Mouse (Mus musculus): ENCODE results near the gene Zfp385c. TPM values are rescaled to one million over a fixed set of nuclear protein-coding genes. Genes with fewer than 3 reads are reported as not detected.

Zfp385c gene
- polyA plus RNA-seq, 1 experiment = 0.55 TPM

GRCm38 (mm10) chr11:100626701-100627195 lies 65.5 kb downstream of the Zfp385c start:
- Histone ChIP-seq H3K36me3 (ENCODE audit: control insufficient read depth, insufficient read depth, low read length) (no peaks in the 10 kb centered on the region), H3K27me3 (ENCODE audit: control insufficient read depth, insufficient read depth, low read length) (no peaks in the 10 kb centered on the region), H3K4me1 (replicated peaks; ENCODE audit: control insufficient read depth, insufficient read depth, low read length) (peaks cover 16% of the 10 kb centered on the region), H3K4me3 (ENCODE audit: control insufficient read depth, insufficient read depth, low read length) (no peak overlapping the region), H3K27ac (ENCODE audit: control insufficient read depth, insufficient read depth, low read length) (no peak overlapping the region)
- peak; percentile 90 for TF ChIP-seq CTCF (IDR thresholded peaks at IDR 0.05; ENCODE audit: borderline replicate concordance, control insufficient read depth, extremely low read depth, insufficient read depth, low read length, poor library complexity)
- TF ChIP-seq POLR2A (IDR thresholded peaks at IDR 0.05; ENCODE audit: control insufficient read depth, extremely low read depth, insufficient read depth, low read length, poor library complexity) = no peak
- WGBS = 25% methylated on average over 9 of the region's 9 CpGs
- peak; percentile 78 for DNase-seq

DNA sequence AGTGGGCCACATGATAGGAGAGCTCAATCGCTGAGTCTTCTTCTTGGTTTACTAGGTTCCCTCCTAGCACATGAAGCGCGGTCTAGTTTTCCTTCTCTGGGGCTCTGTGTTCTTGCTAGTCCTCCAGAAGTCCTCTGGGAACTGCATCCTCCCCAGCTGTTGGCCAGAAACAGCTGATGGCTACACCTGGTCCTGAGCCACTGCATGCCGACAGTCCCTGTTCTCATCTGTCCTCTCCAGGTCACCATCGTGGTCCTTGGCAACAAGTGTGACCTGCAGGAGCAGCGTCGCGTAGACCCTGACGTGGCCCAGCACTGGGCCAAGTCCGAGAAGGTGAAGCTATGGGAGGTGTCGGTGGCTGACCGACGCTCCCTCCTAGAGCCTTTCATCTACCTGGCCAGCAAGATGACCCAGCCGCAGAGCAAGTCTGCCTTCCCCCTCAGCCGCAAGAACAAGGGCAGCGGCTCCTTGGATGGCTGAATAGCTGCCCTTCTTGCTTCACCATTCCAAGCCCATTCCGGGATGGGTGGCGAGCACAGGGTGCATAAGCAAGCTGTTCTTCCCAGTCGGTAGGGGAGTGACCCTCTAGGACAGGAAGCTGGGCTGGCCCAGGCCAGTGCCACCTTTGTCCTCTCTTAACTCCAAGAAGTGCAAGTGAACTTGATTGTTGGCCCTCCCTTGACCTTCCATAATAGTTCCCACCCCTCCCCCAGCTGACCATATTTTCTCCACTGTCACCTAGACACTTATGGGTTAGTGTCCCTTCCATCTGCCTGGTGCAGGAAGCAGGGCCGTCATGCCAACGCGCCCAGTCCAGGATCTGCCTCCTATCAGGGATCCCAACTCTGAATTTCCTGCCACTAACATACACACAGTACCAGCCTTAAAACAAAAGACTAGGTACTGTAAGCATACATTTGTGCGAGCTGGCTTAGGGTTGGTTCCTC lies 66.2 kb downstream of the Zfp385c start:
- H3K27me3 ChIP-seq (ENCODE audit: control insufficient read depth, insufficient read depth, low read length) = no peaks in the 10 kb centered on the region
- TF ChIP-seq POLR2A (IDR thresholded peaks at IDR 0.05; ENCODE audit: control insufficient read depth, extremely low read depth, insufficient read depth, low read length, poor library complexity) (no peak), CTCF (IDR thresholded peaks at IDR 0.05; ENCODE audit: borderline replicate concordance, control insufficient read depth, extremely low read depth, insufficient read depth, low read length, poor library complexity) (no peak)
- H3K36me3 ChIP-seq (ENCODE audit: control insufficient read depth, insufficient read depth, low read length) = no peaks in the 10 kb centered on the region
- no peak overlapping the region for H3K4me3 ChIP-seq (ENCODE audit: control insufficient read depth, insufficient read depth, low read length)
- no peak for DNase-seq
- WGBS = 97% methylated on average over 23 of the region's 23 CpGs
- no peak overlapping the region for H3K27ac ChIP-seq (ENCODE audit: control insufficient read depth, insufficient read depth, low read length)
- peaks cover 16% of the 10 kb centered on the region for H3K4me1 ChIP-seq (replicated peaks; ENCODE audit: control insufficient read depth, insufficient read depth, low read length)

DNA sequence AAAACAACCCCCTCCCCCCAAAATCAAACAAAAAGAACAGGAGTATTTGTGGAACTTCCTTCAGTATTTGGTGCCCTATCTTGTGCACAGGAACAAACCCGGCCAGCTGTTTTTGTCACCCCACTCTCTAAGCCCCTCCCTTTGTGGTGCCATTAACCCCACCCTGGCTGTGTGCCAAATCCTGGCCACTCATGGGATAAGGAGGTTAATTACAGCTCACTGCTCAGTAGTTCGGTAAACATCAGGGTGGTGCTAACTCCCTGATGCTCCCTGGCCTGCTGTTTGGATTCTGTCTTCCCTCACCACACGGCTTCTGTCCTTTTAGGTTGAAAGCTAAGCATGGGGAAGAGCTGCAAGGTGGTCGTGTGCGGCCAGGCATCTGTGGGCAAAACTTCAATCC lies 68.4 kb downstream of the Zfp385c start:
- no peak for TF ChIP-seq CTCF (IDR thresholded peaks at IDR 0.05; ENCODE audit: borderline replicate concordance, control insufficient read depth, extremely low read depth, insufficient read depth, low read length, poor library complexity)
- TF ChIP-seq POLR2A (IDR thresholded peaks at IDR 0.05; ENCODE audit: control insufficient read depth, extremely low read depth, insufficient read depth, low read length, poor library complexity) = no peak
- H3K36me3 ChIP-seq (ENCODE audit: control insufficient read depth, insufficient read depth, low read length) = no peaks in the 10 kb centered on the region
- H3K4me1 ChIP-seq (replicated peaks; ENCODE audit: control insufficient read depth, insufficient read depth, low read length) = peaks cover 21% of the 10 kb centered on the region
- no peak for DNase-seq
- 61% methylated on average over 5 of the region's 5 CpGs for WGBS
- no peak overlapping the region for H3K27ac ChIP-seq (ENCODE audit: control insufficient read depth, insufficient read depth, low read length)
- no peaks in the 10 kb centered on the region for H3K27me3 ChIP-seq (ENCODE audit: control insufficient read depth, insufficient read depth, low read length)
- H3K4me3 ChIP-seq (ENCODE audit: control insufficient read depth, insufficient read depth, low read length) = no peak overlapping the region

DNA sequence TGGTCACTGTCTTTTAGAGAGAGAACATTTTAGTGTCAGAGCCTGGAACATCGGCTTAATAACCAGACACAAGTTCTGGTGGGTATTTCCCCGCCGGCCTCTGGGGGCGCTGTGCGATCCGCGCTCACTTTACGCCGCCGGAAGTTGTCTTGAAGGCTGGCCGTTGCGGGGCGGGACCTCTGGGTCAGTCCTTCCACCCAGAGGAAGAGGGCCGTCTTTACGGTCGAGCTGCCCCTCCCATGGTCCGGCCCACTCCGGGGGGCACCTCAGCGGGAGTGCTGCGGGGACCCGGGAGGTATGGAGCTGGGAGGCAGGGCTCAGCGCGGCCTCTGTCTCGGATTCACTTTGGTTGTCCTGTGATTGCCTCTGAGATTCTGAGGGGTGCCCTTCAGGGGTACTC lies 69.5 kb downstream of the Zfp385c start:
- peaks cover 21% of the 10 kb centered on the region for H3K4me1 ChIP-seq (replicated peaks; ENCODE audit: control insufficient read depth, insufficient read depth, low read length)
- peak overlapping the region; percentile 70 for H3K27ac ChIP-seq (ENCODE audit: control insufficient read depth, insufficient read depth, low read length)
- under 1% methylated on average over 24 of the region's 24 CpGs for WGBS
- peak; percentile 94 for DNase-seq
- H3K27me3 ChIP-seq (ENCODE audit: control insufficient read depth, insufficient read depth, low read length) = no peaks in the 10 kb centered on the region
- peak overlapping the region; percentile 89 for H3K4me3 ChIP-seq (ENCODE audit: control insufficient read depth, insufficient read depth, low read length)
- H3K36me3 ChIP-seq (ENCODE audit: control insufficient read depth, insufficient read depth, low read length) = no peaks in the 10 kb centered on the region
- peak; percentile 65; the same call in 1 of the 2 replicates for TF ChIP-seq POLR2A (IDR thresholded peaks at IDR 0.05; ENCODE audit: control insufficient read depth, extremely low read depth, insufficient read depth, low read length, poor library complexity)
- TF ChIP-seq CTCF (IDR thresholded peaks at IDR 0.05; ENCODE audit: borderline replicate concordance, control insufficient read depth, extremely low read depth, insufficient read depth, low read length, poor library complexity) = peak; percentile 88

DNA sequence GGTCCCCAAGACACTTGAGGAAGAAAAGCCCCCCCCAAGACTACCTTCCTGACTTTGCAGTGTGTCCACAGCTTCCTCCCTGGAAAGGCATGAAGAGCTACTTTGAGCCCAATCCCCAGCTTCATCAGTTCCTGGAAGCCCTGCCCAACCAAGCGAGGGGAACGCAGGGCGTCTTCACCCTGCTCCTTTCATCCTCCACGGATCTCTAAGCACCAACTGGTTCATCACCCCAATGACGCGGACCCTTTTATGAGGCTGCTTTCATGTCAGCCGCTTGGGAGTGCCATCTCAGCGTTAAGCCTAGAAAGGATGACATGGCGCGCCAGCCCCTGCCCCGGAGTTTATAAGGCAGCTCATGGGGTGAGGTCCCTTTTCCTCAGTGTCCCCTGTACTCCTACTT lies 72.3 kb downstream of the Zfp385c start, which contains the start of gene Dnajc7:
Gene Dnajc7, minus strand, starts transcription at position 187 of the 400 bp plus-strand sequence.
- WGBS = 8% methylated on average over 11 of the region's 11 CpGs
- Histone ChIP-seq H3K27ac (ENCODE audit: control insufficient read depth, insufficient read depth, low read length) (peak within 1 kb of the TSS; percentile 66), H3K27me3 (ENCODE audit: control insufficient read depth, insufficient read depth, low read length) (no peaks in the 10 kb centered on the region), H3K36me3 (ENCODE audit: control insufficient read depth, insufficient read depth, low read length) (no peaks in the 10 kb centered on the region), H3K4me3 (ENCODE audit: control insufficient read depth, insufficient read depth, low read length) (peak within 1 kb of the TSS; percentile 62), H3K4me1 (replicated peaks; ENCODE audit: control insufficient read depth, insufficient read depth, low read length) (peaks cover 14% of the 10 kb centered on the region)
- no peak for TF ChIP-seq POLR2A (IDR thresholded peaks at IDR 0.05; ENCODE audit: control insufficient read depth, extremely low read depth, insufficient read depth, low read length, poor library complexity)
- no peak for TF ChIP-seq CTCF (IDR thresholded peaks at IDR 0.05; ENCODE audit: borderline replicate concordance, control insufficient read depth, extremely low read depth, insufficient read depth, low read length, poor library complexity)
- DNase-seq = no peak

DNA sequence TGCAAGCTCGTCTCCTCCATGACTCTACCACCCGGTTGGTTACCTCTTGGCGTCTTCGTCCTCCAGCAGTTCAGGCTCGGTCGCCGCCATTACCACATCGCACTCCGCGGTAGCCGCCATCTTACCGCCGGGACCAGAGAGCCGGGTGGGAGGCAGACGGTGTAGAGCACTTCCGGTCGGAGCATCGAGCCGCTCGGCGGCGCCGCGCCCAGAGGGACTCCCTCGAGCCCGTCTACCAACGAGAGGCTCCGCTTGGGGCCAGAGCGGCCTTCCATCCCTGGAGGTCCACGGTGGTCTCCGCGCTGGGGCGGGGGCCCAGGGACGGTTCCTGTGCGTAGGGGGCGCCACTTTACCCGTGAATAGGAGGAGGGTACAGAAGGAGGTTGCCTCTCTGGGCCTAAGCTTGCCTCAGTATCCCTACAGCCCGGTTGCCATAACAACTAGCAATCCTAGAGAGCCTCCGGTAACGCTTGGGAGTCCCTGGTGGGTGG lies 72.7 kb downstream of the Zfp385c start:
- Histone ChIP-seq H3K27me3 (ENCODE audit: control insufficient read depth, insufficient read depth, low read length) (no peaks in the 10 kb centered on the region), H3K4me1 (replicated peaks; ENCODE audit: control insufficient read depth, insufficient read depth, low read length) (peaks cover 14% of the 10 kb centered on the region), H3K27ac (ENCODE audit: control insufficient read depth, insufficient read depth, low read length) (peak overlapping the region; percentile 66), H3K36me3 (ENCODE audit: control insufficient read depth, insufficient read depth, low read length) (no peaks in the 10 kb centered on the region), H3K4me3 (ENCODE audit: control insufficient read depth, insufficient read depth, low read length) (peak overlapping the region; percentile 62)
- peak; percentile 60; the same call in 1 of the 2 replicates for TF ChIP-seq CTCF (IDR thresholded peaks at IDR 0.05; ENCODE audit: borderline replicate concordance, control insufficient read depth, extremely low read depth, insufficient read depth, low read length, poor library complexity)
- peak; percentile 73 for TF ChIP-seq POLR2A (IDR thresholded peaks at IDR 0.05; ENCODE audit: control insufficient read depth, extremely low read depth, insufficient read depth, low read length, poor library complexity)
- WGBS = under 1% methylated on average over 40 of the region's 40 CpGs
- DNase-seq = peak; percentile 97
